Mouse (Mus musculus): ENCODE measurements around the gene Kdm2a.

Kdm2a gene

GRCm38 (mm10) chr19:4417183-4417582 is 19.1 kb upstream of the Kdm2a start:
- in situ Hi-C loops (cut with MboI, MseI): no loop called here

GRCm38 (mm10) chr19:4414631-4415030 is 16.5 kb upstream of the Kdm2a start:
- in situ Hi-C loops (cut with MboI, MseI): loop anchor here (5.0 kb wide), 1 partner anchor 857 kb away; no protein-coding TSS in a partner anchor

- in situ Hi-C loops (cut with MboI, MseI): no loop called here
These were observed 11.0 kb upstream of the Kdm2a start for GRCm38 (mm10) chr19:4409062-4409461.

GRCm38 (mm10) chr19:4404840-4405239 is 6.8 kb upstream of the Kdm2a start:
- in situ Hi-C loops (cut with MboI, MseI): no loop called here

GRCm38 (mm10) chr19:4398959-4399358 is 874 bp upstream of the Kdm2a start:
- in situ Hi-C loops (cut with MboI, MseI): loop anchor here in 1 of 2 experiments (25.0 kb wide), 1 partner anchor 1463 kb away; no protein-coding TSS in a partner anchor

- in situ Hi-C loops (cut with MboI, MseI): loop anchor here in 1 of 2 experiments (25.0 kb wide), 1 partner anchor 1464 kb away; no protein-coding TSS in a partner anchor
These were observed 504 bp upstream of the Kdm2a start for GRCm38 (mm10) chr19:4398630-4398948.

- in situ Hi-C loops (cut with MboI, MseI): loop anchor here in 1 of 2 experiments (25.0 kb wide), 1 partner anchor 1465 kb away; no protein-coding TSS in a partner anchor
These were observed 887 bp downstream of the Kdm2a start for GRCm38 (mm10) chr19:4396998-4397797.

- in situ Hi-C loops (cut with MboI, MseI): loop anchor here in 1 of 2 experiments (25.0 kb wide), 1 partner anchor 1466 kb away; no protein-coding TSS in a partner anchor
These were observed 1.7 kb downstream of the Kdm2a start for GRCm38 (mm10) chr19:4396081-4396997.

- in situ Hi-C loops (cut with MboI, MseI): loop anchor here in 1 of 2 experiments (25.0 kb wide), 1 partner anchor 1475 kb away; no protein-coding TSS in a partner anchor
These were observed 10.8 kb downstream of the Kdm2a start for GRCm38 (mm10) chr19:4387276-4387675.

GRCm38 (mm10) chr19:4385026-4385425 is 13.1 kb downstream of the Kdm2a start:
- in situ Hi-C loops (cut with MboI, MseI): loop anchor here in 1 of 2 experiments (25.0 kb wide), 1 partner anchor 1477 kb away; no protein-coding TSS in a partner anchor

GRCm38 (mm10) chr19:4384322-4384721 is 13.8 kb downstream of the Kdm2a start:
- in situ Hi-C loops (cut with MboI, MseI): loop anchor here in 1 of 2 experiments (25.0 kb wide), 1 partner anchor 1478 kb away; no protein-coding TSS in a partner anchor

- in situ Hi-C loops (cut with MboI, MseI): loop anchor here in 1 of 2 experiments (25.0 kb wide), 1 partner anchor 1479 kb away; no protein-coding TSS in a partner anchor
These were observed 14.8 kb downstream of the Kdm2a start for GRCm38 (mm10) chr19:4383306-4383705.

- in situ Hi-C loops (cut with MboI, MseI): loop anchor here in 1 of 2 experiments (25.0 kb wide), 1 partner anchor 1480 kb away; no protein-coding TSS in a partner anchor
These were observed 15.8 kb downstream of the Kdm2a start for GRCm38 (mm10) chr19:4382303-4382702.

- in situ Hi-C loops (cut with MboI, MseI): no loop called here
These were observed 27.4 kb downstream of the Kdm2a start for GRCm38 (mm10) chr19:4370656-4371055.

GRCm38 (mm10) chr19:4370254-4370653 is 27.8 kb downstream of the Kdm2a start:
- in situ Hi-C loops (cut with MboI, MseI): no loop called here

- in situ Hi-C loops (cut with MboI, MseI): no loop called here
These were observed 48.6 kb downstream of the Kdm2a start for GRCm38 (mm10) chr19:4349455-4349854.

GRCm38 (mm10) chr19:4346479-4346878 is 51.6 kb downstream of the Kdm2a start:
- in situ Hi-C loops (cut with MboI, MseI): no loop called here

GRCm38 (mm10) chr19:4338162-4338561 is 59.9 kb downstream of the Kdm2a start:
- in situ Hi-C loops (cut with MboI, MseI): no loop called here

GRCm38 (mm10) chr19:4333791-4334190 is 64.3 kb downstream of the Kdm2a start:
- in situ Hi-C loops (cut with MboI, MseI): no loop called here

GRCm38 (mm10) chr19:4333100-4333775 is 64.8 kb downstream of the Kdm2a start:
- in situ Hi-C loops (cut with MboI, MseI): no loop called here

- in situ Hi-C loops (cut with MboI, MseI): no loop called here
These were observed 65.4 kb downstream of the Kdm2a start for GRCm38 (mm10) chr19:4332653-4333052.
